Mouse (Mus musculus): ENCODE measurements around the gene Klf1. TPM values are rescaled to one million over a fixed set of nuclear protein-coding genes. Genes with fewer than 3 reads are reported as not detected.

Gene Klf1
- total RNA-seq, 1 experiment from 2014 or later = not detected

DNA sequence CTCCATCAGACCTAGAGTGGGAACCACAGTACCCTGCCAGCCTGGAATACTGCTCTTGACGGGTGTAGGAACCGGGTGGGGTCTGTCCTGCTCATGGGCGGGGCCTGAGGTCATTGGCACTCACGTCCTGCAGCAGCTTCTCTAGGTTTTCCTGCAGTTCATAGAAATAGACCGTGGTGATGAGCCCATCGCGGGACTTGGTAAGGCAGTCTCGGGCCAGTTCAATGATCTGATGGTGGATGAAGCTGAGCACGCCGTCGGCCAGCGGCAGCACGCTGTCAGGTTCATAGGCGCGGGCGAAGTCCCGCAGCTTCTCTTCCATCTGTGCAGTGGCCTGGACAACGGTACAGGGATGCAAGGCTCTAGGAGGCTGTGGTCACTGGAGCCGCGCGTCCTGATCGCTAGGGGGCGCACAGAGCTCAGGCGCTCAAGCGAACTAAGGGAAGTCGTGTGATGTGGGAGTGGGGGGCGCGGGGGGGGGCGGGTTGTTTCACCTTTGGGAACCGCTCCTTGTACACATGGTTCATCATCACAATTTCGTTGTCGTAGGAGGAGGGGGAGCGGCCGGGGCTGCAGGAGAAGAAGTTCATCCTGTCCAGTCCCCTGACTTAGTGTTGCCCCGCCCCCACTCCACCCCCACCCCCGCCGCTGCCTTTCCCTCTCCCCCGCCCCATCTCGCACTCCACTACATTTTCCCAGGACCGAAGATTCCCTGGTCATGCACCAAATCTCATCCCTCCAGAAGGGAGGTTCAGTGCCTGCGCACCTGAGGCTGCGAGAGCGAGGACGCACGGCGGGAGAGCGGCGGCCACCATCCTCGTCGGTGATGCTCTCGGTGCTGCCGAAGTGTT is 27.0 kb downstream of the Klf1 start:
- peak; percentile 66; the same call in 1 of the 2 replicates for ATAC-seq (ENCODE audit: extremely low read depth, insufficient number of reproducible peaks, low FRiP score, poor library complexity, severe bottlenecking)

DNA sequence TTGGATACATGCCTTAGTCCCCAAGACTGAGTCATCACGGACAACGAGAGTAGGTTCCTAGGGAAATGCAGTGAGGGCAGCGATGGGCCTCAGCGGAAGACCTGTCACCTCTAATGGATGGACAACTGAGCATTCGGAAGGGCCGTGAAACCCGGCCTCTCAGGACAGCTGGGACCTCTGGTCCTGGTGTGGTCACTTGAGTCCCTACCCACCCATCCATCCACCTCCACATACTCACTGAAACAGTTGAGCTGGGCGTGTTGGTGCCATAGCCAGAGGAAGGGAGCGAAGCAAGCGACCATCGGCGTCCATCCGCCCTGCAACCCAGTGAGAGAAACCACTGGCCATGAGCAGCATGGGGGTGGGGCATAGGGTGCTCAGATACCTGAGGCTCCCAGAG is 28.9 kb downstream of the Klf1 start:
- ATAC-seq (ENCODE audit: extremely low read depth, insufficient number of reproducible peaks, low FRiP score, poor library complexity, severe bottlenecking) = no peak

DNA sequence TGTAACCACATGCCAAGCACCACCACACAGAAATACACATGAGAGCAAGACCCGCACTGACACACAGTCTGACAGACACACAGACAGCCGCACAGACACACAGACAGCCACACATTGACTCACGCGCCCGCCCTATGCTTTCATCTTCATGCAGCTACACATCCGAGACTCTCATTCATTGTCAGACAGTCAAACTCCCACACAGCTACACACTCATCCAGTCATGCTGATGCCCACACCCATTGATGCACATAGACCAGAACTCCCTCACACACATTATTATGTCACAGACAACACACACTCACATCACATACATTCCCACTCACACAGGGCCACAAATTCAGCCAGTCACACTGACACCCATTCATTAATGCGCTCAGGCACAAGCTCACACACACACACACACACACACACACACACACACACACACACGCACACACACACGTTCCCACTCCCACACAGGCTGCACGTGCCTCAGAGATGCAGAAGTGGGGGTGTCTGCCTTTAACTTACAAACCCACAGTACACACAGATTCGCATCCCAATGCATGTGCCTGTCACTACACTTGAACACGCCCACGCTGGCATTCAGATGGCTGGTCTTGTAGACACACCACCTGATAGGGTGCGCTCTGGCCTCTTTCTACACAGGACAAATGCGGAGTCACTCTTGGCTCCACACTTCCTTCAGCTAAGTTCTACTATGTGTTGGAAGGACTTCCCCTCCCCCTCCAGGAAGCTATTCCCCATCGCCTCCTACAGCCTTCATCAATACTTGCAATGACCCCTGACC is 32.2 kb downstream of the Klf1 start:
- ATAC-seq (ENCODE audit: extremely low read depth, insufficient number of reproducible peaks, low FRiP score, poor library complexity, severe bottlenecking) = no peak

DNA sequence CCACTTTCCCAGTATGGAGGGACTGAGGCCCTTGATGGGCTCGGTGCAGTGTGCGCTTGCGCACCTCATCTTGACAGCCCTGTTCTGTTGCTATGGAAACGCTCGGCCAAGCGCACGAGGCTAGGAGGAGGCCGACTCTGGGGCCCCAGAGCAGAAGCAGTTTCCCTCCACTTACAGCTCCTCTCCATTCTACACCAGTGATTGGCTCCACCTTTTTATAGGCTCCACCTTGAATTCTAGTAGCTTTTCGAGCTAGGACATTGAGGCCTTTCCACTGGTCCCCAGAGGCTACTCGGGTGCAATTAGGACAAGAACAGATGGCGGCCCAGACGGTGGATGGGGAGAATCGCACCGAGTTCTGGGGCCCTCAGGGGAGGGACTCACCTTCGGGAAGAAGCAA is 33.1 kb downstream of the Klf1 start:
- no peak; the same call in 1 of the 2 replicates for ATAC-seq (ENCODE audit: extremely low read depth, insufficient number of reproducible peaks, low FRiP score, poor library complexity, severe bottlenecking)

DNA sequence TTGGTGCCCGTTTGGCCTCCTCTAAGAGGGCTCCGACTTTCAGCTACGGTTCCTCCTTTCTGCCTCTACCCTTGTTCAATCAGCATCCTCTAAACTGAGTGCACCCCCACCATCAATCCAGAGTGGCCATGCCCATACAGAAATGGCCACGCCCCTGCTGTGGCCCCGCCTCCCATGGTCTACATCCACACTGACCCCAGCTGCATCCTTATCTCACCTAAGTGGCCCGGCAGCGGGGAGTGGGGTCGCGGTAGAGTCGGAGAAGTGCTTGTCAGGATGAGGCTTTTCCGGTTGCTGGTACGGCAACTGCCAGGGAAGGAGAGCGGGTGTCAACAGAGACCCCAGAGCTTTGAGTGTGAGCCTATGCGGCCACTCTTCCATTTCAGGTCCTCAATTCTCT is 33.8 kb downstream of the Klf1 start:
- 0 out of 2 replicates have a peak, but pooled peaks have one; percentile 24 for ATAC-seq (ENCODE audit: extremely low read depth, insufficient number of reproducible peaks, low FRiP score, poor library complexity, severe bottlenecking)

DNA sequence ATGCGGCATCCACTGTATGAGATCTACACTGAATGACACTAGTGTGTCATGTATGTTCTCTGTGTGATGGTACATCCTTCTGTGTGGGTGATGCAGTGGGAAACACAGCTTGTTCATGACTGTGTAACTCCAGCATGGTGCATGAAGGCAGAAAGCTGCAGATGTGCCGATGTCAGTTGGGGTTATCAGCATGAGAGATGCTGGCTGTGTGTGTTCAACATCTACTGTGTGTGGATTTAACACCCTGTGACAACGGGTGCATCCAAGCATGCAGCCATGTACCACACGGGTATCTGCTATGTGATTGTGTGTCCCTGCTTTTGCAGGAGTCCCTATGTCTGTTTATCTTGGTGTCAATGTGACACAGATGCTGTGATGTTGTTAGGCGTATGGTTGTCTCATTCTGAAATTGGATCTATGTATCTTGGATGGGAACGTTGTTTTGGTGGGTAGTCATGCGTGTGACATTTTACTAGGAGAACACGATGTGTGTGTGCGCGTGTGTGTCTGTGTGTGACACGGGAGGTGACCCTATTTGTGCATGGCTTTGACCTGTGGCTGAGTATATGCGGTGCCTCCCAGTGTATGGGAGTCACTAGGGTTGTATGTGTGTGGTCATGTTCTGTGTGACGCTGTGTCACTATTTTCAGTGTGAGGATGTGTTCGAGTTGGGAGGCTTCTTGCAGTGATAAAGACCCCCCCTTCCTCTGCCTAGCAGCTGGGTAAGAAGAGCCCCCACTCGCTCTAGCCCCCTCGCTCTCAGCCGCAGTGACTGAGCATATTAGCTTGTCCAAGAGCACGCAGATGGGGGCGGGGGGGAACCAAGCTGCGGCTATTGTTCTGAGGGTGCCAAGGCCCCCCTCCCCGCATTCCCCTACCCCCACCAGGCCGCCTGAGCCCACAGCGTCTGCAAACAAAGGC is 34.6 kb downstream of the Klf1 start:
- ATAC-seq (ENCODE audit: extremely low read depth, insufficient number of reproducible peaks, low FRiP score, poor library complexity, severe bottlenecking) = no peak

DNA sequence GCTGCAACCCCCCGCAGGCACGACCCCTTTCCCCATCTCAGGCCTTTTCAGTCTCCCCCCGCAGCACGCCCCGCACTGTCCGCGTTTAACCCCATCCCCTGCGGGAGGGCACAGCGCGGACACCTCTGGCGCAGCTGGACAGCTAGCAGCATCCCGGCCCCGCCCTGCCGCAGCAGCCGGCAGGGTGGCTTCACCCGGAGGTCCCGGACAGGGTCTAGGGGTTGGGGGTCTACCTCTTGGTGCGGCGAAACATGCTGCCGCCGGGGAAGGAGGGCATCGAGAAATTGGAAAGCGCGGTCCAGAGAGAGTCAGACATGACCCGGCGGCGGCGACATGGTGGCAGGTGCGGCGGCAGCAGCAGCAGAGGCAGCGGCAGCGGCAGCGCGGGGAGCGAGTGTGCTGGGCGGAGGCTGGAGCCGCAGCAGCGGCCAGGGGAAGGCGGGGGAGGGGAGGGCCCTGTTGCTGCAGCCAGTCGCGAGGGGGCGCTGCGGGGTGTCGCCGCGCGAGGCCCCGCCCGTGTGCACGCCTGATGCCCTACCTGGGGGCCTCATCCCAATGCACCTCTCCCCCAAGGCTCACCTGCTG is 35.3 kb downstream of the Klf1 start, which contains the start of gene Mast1:
TSS of gene Mast1 (minus strand) at position 398 of the 585 bp plus-strand sequence.
- peak; percentile 31 for ATAC-seq (ENCODE audit: extremely low read depth, insufficient number of reproducible peaks, low FRiP score, poor library complexity, severe bottlenecking)

DNA sequence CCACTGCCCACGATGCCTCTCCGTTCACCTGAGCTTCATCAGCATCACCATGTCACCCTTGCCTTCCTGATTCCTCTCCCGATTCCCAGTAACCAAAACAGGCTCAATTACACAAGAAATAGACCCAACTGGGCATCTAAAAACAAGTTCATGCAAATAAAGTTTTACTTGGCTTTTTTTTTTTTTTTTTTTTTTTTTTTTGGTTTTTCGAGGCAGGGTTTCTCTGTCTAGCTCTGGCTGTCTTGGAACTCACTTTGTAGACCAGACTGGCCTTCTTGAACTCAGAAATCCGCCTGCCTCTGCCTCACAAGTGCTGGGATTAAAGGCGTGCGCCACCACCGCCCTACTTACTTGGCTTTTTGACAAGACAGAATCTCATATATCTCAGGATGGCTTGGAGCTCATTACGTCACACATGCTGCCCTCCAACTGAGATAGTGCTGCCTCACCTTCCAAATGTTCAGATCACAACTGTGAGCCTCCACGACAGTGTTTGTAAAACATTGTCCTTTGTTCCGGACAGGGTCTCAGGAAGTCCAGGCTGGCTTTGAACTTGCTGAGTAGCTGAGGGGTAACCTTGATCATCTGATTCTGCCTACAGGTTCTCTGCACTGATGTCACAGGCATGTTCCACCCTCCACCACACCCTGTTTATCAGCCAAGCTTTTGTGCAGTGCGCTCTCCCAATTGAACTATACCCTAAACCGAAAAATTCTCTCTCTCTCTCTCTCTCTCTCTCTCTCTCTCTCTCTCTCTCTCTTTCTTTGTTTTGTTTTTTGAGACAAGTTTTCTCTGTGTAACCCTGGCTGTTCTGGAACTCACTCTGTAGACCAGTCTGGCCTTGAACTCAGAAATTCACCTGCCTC is 36.1 kb downstream of the Klf1 start:
- ATAC-seq (ENCODE audit: extremely low read depth, insufficient number of reproducible peaks, low FRiP score, poor library complexity, severe bottlenecking) = no peak

DNA sequence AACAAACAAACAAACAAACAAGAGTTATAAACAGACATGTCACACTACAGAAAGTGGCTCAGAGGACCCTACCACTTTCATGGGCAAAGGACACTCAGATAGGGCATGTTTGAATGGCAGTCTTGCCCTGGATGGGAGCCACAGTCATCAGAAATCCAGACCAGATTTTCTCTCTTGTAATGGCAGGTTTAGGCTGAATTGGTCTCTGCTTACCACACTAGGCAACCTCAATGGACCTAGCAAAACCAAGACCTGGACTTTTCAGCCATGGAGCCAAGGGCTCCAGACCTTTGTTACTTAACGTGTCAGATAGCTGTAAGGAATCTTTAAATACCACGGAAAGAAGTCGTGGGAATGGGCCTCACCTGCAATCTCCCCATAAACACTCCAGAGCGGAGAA is 42.0 kb downstream of the Klf1 start:
- no peak for ATAC-seq (ENCODE audit: extremely low read depth, insufficient number of reproducible peaks, low FRiP score, poor library complexity, severe bottlenecking)

DNA sequence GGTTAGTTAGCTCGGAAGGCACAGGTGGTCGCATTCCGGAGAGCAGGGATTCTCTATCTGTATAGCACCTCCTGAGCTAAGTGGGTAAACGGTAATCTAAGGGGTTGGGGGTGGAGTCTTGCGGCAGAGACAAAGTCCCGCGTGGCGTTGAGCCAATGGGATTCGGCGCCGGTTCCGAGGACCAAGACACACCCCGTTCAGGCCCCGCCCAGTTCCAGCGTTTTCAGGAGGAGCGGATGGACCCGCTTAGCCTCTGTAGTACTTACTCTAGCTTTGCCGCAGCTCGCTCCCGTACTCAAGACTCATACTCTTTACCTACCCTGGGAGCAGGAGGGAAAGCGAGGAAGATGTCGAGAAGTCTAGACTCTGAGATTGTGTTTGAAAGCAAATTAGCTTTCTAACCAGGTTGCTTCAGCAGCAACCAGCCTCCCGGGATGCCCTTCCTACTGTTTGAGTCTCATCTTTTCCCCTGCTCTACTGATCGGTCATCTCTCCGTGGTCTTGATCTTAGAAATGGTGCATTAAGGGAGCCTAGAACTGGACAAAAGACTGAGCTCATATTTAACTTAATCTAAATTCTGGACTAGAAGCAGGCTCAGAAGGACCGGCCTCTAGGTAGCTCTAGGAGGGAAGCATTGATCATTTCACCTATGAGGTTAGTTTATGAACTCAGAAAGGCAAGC is 42.9 kb downstream of the Klf1 start:
- no peak for ATAC-seq (ENCODE audit: extremely low read depth, insufficient number of reproducible peaks, low FRiP score, poor library complexity, severe bottlenecking)

DNA sequence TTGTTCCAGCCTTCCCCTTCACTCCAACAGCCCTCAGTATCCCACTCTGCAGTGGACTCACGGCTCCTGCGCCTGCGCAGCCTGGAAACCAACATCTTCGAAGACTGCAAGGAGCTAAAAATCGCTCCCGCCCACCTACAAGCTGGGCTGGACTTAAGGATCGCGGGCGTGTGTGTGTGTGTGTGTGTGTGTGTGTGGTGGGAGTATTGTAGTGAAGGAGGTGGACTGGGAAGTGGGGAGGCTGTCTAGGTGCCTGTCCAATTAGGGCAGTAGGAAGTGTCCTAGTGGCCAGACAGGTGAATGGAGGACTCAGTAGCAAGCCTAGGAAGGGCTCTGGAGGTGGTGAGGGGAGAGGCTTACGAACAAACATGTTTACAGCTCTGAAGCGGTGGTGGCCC is 43.5 kb downstream of the Klf1 start:
- no peak for ATAC-seq (ENCODE audit: extremely low read depth, insufficient number of reproducible peaks, low FRiP score, poor library complexity, severe bottlenecking)

DNA sequence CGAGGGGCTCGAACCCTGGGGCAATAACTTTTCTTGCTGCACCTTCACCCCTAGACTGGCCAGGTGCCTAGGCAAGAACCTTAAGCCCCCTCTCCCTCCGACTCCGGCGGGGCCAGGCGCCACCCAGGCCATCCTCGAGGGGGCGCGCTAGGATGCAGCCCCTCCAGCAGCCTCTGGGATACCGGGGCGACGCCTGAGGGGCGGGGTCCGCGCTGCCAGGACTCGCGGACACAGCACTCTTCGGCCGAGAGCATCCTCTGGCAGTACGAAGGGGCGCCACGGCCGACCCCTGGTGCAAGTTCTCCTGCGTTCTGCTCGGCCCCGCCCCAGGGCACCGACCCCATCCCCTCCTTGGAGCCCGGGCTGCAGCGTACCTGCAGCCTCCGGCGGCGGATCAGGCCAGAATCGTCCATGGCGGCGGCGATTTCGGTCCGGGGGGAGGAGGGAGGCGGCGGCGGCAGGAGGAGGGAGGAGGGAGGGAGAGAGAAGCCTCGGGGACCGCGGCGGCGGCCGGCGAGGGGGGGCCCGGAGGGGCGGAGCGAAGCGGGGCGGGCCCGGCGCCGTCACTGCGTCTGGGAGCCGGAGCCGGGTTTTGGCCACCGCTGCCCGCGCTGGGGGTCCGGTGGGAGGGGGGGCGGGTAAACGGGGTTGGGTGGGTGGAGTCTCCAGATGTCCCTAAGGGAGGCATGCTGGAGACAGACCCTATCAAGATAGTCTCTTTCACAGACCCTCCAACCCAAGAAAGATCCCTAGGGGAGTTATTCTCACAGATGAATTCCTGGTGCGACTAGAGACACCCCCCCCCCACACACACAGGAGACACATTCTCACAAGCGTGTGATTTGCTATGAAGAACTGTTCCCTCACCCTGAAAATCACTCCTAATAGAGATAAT is 44.2 kb downstream of the Klf1 start:
- no peak for ATAC-seq (ENCODE audit: extremely low read depth, insufficient number of reproducible peaks, low FRiP score, poor library complexity, severe bottlenecking)

DNA sequence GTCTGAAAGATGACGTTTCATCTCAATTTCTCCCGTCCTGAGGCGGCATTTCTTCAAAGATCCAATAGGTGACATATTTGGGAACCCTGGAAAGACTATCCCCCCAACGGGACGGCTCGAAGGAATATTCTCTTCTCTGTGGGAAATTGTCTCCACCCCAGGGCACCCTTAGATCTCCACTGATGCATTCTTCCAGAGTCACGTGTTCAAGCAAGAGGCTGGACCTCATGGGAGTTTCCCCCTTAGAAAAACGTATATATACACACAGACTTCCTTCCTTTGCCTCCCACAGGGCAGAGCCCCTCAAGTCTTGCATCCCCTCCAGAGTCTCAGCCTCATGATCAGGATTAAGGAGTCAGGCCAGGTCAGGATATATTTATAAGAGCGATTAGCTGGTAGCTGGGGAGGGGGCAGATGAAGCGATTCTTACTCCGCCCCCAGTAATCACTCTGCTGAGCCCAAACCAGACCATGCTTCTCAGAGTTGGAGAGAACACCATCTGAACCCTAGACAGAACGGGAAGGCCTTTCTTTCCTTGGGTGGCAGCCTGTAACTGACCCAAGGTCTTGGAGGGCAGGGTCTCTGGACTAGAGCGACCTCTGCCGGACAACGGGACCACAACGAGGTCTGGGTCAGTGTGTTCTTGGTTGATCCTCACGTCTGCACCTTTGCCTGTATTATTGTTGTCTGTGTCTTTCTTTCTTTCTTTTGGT is 45.0 kb downstream of the Klf1 start, which contains the start of gene Rtbdn:
TSS of gene Rtbdn (plus strand) at position 464 of the 713 bp plus-strand sequence.
- no peak for ATAC-seq (ENCODE audit: extremely low read depth, insufficient number of reproducible peaks, low FRiP score, poor library complexity, severe bottlenecking)

DNA sequence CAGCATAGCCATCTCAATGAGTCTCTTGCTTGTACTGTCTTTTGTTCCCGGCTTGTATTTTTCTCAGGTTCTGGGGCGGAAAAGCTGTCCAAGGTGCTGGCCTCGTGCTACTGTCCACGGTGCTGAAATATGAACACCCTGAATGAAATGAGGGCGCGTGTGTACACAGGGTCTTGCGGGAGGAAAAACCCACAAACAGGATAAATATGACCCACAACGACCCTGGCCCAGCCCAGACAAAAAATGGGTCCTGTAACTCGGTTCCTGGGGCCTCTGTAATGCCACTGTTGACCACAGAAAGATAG is 45.5 kb downstream of the Klf1 start:
- no peak for ATAC-seq (ENCODE audit: extremely low read depth, insufficient number of reproducible peaks, low FRiP score, poor library complexity, severe bottlenecking)

DNA sequence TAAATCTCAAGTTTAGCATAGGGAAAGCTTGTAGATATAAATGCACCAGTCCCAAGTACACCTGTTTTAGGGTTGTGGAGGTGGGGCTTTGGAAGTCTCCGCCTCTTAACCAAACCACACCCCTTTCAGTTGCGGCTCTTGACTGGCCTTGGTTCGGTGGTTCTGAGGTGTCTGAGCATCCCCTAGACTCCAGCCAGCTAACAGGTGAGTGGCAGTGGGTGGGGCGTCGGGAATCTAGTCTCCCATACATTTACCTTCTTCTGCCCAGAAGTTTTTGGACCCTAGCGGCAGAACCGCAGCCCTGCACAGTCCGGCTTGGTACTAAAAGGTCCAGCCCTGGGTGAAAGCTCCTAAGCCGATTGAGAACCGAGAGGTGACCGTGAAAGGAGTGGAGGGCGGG is 48.0 kb downstream of the Klf1 start:
- ATAC-seq (ENCODE audit: extremely low read depth, insufficient number of reproducible peaks, low FRiP score, poor library complexity, severe bottlenecking) = no peak

All from neutrophil, adult 5-6 weeks (primary cell).